ENCODE assay signal across 8 mouse cellular contexts in genomic region chr7:74013601-74014175, GRCm38 (mm10). TPM values are rescaled to one million over a fixed set of nuclear protein-coding genes. Genes with fewer than 3 reads are reported as not detected.
DNase-seq lines count a peak whose midpoint lies in the region; ATAC-seq lines count a peak whose summit lies in the region.

St8sia2 (minus strand) TSS chr7:74013690.

- H3K4me1 ChIP-seq in heart, embryonic 12.5 days (replicated peaks): no peaks in the 10 kb centered on the region
- 0 out of 2 replicates have a peak, but pooled peaks cover 4% of the 10 kb centered on the region for H3K4me1 ChIP-seq in stomach, embryonic 14.5 days (ENCODE audit: control insufficient read depth, insufficient read depth, low read length)

- ATAC-seq in heart, embryonic 12.5 days (ENCODE audit: insufficient number of reproducible peaks, low FRiP score): peak; percentile 89
- peak; percentile 81 for ATAC-seq in stomach, embryonic 14.5 days (ENCODE audit: insufficient number of reproducible peaks, insufficient read depth, low FRiP score, low read depth)

- WGBS in heart, embryonic 12.5 days: under 1% methylated on average over 33 of the region's 42 CpGs
- WGBS in stomach, embryonic 14.5 days: under 1% methylated on average over 39 of the region's 42 CpGs

- H3K36me3 ChIP-seq in heart, embryonic 12.5 days: no peaks in the 10 kb centered on the region
- no peaks in the 10 kb centered on the region for H3K36me3 ChIP-seq in stomach, embryonic 14.5 days (ENCODE audit: control insufficient read depth, insufficient read depth, low read length)

- H3K9ac ChIP-seq in heart, embryonic 12.5 days: peak within 1 kb of the TSS; percentile 72
- peak within 1 kb of the TSS; percentile 67 for H3K9ac ChIP-seq in stomach, embryonic 14.5 days (replicated peaks; ENCODE audit: low read depth, low read length)

- peak within 1 kb of the TSS; percentile 25; the same call in 1 of the 2 replicates for H3K27ac ChIP-seq in heart, embryonic 12.5 days (ENCODE audit: poor library complexity, severe bottlenecking)
- H3K27ac ChIP-seq in stomach, embryonic 14.5 days (ENCODE audit: low read length): peak within 1 kb of the TSS; percentile 72

- no peaks in the 10 kb centered on the region for H3K9me3 ChIP-seq in heart, embryonic 12.5 days (replicated peaks)
- no peaks in the 10 kb centered on the region for H3K9me3 ChIP-seq in stomach, embryonic 14.5 days (ENCODE audit: control insufficient read depth, low read depth, low read length)

- H3K4me3 ChIP-seq in heart, embryonic 12.5 days: peak within 1 kb of the TSS; percentile 81
- peak within 1 kb of the TSS; percentile 91 for H3K4me3 ChIP-seq in stomach, embryonic 14.5 days (ENCODE audit: low read depth, low read length)

- DNase-seq in layer of hippocampus, postnatal 10 days (ENCODE audit: low spot score in 2 of 2): peak; percentile 38 to 57
- DNase-seq in layer of hippocampus, adult 18-20 months (ENCODE audit: low spot score in 2 of 2): no peak
- DNase-seq in embryo, embryonic 10.5 days (ENCODE audit: low spot score): peak; percentile 87
- peak; percentile 72 for DNase-seq in kidney, postnatal 14 days
- peak; percentile 64 for DNase-seq in lung, postnatal 36 days
- DNase-seq in layer of hippocampus, adult 11-12 months (ENCODE audit: low spot score): no peak

- H3K4me2 ChIP-seq in heart, embryonic 12.5 days: peak within 1 kb of the TSS; percentile 100
- H3K4me2 ChIP-seq in stomach, embryonic 14.5 days (replicated peaks; ENCODE audit: low read depth, low read length): peak within 1 kb of the TSS; percentile 68

- peaks cover 49% of the 10 kb centered on the region for H3K27me3 ChIP-seq in heart, embryonic 12.5 days (replicated peaks)
- 0 out of 2 replicates have a peak, but pooled peaks cover 3% of the 10 kb centered on the region for H3K27me3 ChIP-seq in stomach, embryonic 14.5 days (ENCODE audit: control insufficient read depth, insufficient read depth, low read length)

RNA-seq across cellular contexts. Expression of gene St8sia2, which starts in this region (rescaled TPM):
- total RNA-seq in layer of hippocampus, postnatal 10 days (2021): 10 to 100 TPM; 20.6 to 27.4 TPM
- 1 to 10 TPM; 1.0 to 1.1 TPM for total RNA-seq in layer of hippocampus, adult 18-20 months (2021)
- 3.3 and 4.1 TPM in 2 replicates for polyA plus RNA-seq in heart, embryonic 12.5 days (2016; fragmentation: Nextera tagmentation; extraction: Ambion mirVana)
- 16.0 and 17.6 TPM in 2 replicates for polyA plus RNA-seq in stomach, embryonic 14.5 days (2014; fragmentation: Nextera tagmentation; extraction: Ambion mirVana)

Comparison
In these comparisons a context has a peak if more than half of its experiments do, and no peak if none do; other contexts are left out.
1. RNA of gene St8sia2 (total RNA-seq): 20.6 to 27.4 TPM in layer of hippocampus, postnatal 10 days; 1.0 to 1.1 TPM in layer of hippocampus, adult 18-20 months; every median in the first group is over 10 times any median in the second.
2. DNase-seq: peak in layer of hippocampus, postnatal 10 days (2 of 2), embryo, embryonic 10.5 days (single experiment), kidney, postnatal 14 days (single experiment) and lung, postnatal 36 days (single experiment); none in layer of hippocampus, adult 18-20 months (0 of 2) and layer of hippocampus, adult 11-12 months (single experiment).